Mouse (Mus musculus) heart, embryonic 10.5 days (tissue): ENCODE measurements around the gene Rgs8. TPM values are rescaled to one million over a fixed set of nuclear protein-coding genes. Genes with fewer than 3 reads are reported as not detected.

Experiments used
- DNase-seq: peaks from one replicate; pipeline ENCODE4 v3.0.0-alpha.2; 2017; ENCODE audit warnings: low spot score
- H3K27ac ChIP-seq: fragments of 300-500 bp; sonication (generic); 2 replicates; pipeline ENCODE4 v1.5.1; 2016; ENCODE audit warnings: mild to moderate bottlenecking
- H3K27me3 ChIP-seq: fragments of 300-500 bp; sonication (generic); 2 replicates; pipeline ENCODE4 v1.6.1; 2016; ENCODE audit warnings: mild to moderate bottlenecking; ENCODE audit not compliant: poor library complexity, insufficient read depth, severe bottlenecking
- H3K36me3 ChIP-seq: fragments of 300-500 bp; sonication (generic); 2 replicates; pipeline ENCODE4 v1.6.1; 2016; ENCODE audit warnings: mild to moderate bottlenecking, moderate library complexity
- H3K4me1 ChIP-seq: fragments of 300-500 bp; sonication (generic); 2 replicates; pipeline ENCODE4 v1.6.1; 2016; ENCODE audit warnings: mild to moderate bottlenecking
- H3K4me3 ChIP-seq: fragments of 300-500 bp; sonication (generic); 2 replicates; pipeline ENCODE4 v1.5.1; 2016; ENCODE audit warnings: mild to moderate bottlenecking, moderate library complexity
- H3K9me3 ChIP-seq: fragments of 300-500 bp; sonication (generic); 2 replicates; pipeline ENCODE4 v1.6.1; 2016; ENCODE audit warnings: mild to moderate bottlenecking, moderate library complexity
- WGBS: fragments of 180-500 bp; shearing (Covaris S2); methylation state at CpG from one replicate; pipeline ENCODE4 v1.1.7; 2016; 5-methylcytosine and 5-hydroxymethylcytosine counted together
- polyA plus RNA-seq: library from polyadenylated mRNA; unstranded; fragments of >200 nt; fragmentation: Nextera tagmentation; extraction: Ambion mirVana; gene quantifications from 2 replicates; pipeline ENCODE4 v1.2.1, GENCODE M21; 2016

Gene Rgs8
- polyA plus RNA-seq, 1 experiment from 2014 or later = 0.55 TPM

- Histone ChIP-seq H3K9me3 (no peaks in the 10 kb centered on the region), H3K27ac (no peak overlapping the region), H3K27me3 (peaks cover 26% of the 10 kb centered on the region; the same call in 1 of the 2 replicates), H3K4me3 (no peak overlapping the region), H3K36me3 (no peaks in the 10 kb centered on the region), H3K4me1 (peaks cover 38% of the 10 kb centered on the region)
- DNase-seq = no peak
- WGBS = 83% methylated on average over 1 of the region's 1 CpGs
These were observed 48.6 kb downstream of the Rgs8 start for GRCm38 (mm10) chr1:153701461-153701860.

- DNase-seq = no peak
These were observed 49.5 kb downstream of the Rgs8 start for GRCm38 (mm10) chr1:153702166-153702852.

DNA sequence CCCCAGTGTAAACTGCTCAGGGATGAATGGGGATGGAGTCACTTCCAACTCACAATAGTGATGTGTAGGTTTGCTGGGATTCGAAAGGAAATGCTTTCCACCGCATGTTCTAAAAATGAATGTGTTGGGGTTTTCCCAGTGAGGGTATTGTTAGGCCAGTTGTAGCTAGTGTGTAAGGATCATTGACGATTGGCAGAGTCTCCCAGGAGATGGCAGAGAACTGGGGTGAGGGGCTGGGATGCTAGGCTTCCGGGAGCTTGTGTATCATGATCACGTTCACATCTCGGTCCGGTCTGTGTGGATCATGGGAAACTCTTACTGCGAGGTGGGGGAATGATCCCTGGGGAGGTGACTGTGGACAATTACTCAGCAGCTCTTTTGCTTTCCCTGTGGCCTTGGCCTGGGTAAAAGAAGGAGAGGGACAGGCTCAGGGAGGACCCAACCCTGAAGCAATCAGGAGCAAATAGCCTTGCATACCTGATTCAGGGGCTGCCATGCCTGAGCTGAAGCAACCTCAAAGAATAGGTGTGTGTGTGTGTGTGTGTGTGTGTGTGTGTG lies 50.1 kb downstream of the Rgs8 start:
- Histone ChIP-seq H3K9me3 (no peaks in the 10 kb centered on the region), H3K4me1 (peaks cover 38% of the 10 kb centered on the region), H3K27me3 (peaks cover 22% of the 10 kb centered on the region; the same call in 1 of the 2 replicates), H3K4me3 (no peak overlapping the region), H3K27ac (peak overlapping the region; percentile 64; the same call in 1 of the 2 replicates), H3K36me3 (no peaks in the 10 kb centered on the region)
- no peak for DNase-seq
- 63% methylated on average over 8 of the region's 8 CpGs for WGBS

More at GRCm38 (mm10) chr1:153702166-153702852, 49.5 kb downstream of the Rgs8 start:
- H3K4me1 ChIP-seq = peaks cover 38% of the 10 kb centered on the region
- no peaks in the 10 kb centered on the region for H3K9me3 ChIP-seq
- H3K27ac ChIP-seq = no peak overlapping the region
- H3K27me3 ChIP-seq = peaks cover 22% of the 10 kb centered on the region; the same call in 1 of the 2 replicates
- H3K36me3 ChIP-seq = no peaks in the 10 kb centered on the region
- no peak overlapping the region for H3K4me3 ChIP-seq
- 72% methylated on average over 8 of the region's 8 CpGs for WGBS

DNA sequence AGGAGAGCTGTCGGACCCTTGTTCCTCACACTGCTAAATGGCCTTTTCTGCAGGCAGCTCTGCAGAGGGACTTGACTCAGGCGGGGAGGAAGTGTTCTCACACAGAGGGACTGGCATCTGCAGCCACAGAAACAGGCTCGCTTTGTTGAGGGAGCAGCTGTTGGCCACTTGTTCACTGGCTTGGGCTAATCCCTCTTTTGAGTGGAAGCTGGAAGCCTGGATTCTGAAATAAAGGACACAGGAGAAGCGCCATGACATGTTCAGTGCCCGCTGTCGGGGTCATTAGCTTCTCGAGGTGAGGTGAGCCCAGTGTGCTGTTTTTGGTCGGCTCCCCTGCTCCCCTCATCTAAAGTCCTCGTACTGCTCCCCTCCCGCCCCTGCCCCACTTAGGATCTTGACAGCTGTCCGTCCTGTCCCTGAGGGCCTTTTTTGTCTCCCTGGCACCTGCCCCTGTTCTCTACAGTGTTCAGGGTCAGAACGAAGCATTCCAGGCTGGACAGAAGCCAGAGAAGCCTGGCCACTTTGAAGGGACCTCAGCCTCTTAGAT lies 50.7 kb downstream of the Rgs8 start:
- peaks cover 35% of the 10 kb centered on the region for H3K4me1 ChIP-seq
- WGBS = 8% methylated on average over 12 of the region's 12 CpGs
- H3K9me3 ChIP-seq = no peaks in the 10 kb centered on the region
- peak overlapping the region; percentile 64 for H3K27ac ChIP-seq
- peak overlapping the region; percentile 32 for H3K4me3 ChIP-seq
- DNase-seq = no peak
- H3K36me3 ChIP-seq = no peaks in the 10 kb centered on the region
- H3K27me3 ChIP-seq = peaks cover 22% of the 10 kb centered on the region; the same call in 1 of the 2 replicates

- peaks cover 30% of the 10 kb centered on the region for H3K4me1 ChIP-seq
These were observed 51.3 kb downstream of the Rgs8 start for GRCm38 (mm10) chr1:153704174-153704573.

DNA sequence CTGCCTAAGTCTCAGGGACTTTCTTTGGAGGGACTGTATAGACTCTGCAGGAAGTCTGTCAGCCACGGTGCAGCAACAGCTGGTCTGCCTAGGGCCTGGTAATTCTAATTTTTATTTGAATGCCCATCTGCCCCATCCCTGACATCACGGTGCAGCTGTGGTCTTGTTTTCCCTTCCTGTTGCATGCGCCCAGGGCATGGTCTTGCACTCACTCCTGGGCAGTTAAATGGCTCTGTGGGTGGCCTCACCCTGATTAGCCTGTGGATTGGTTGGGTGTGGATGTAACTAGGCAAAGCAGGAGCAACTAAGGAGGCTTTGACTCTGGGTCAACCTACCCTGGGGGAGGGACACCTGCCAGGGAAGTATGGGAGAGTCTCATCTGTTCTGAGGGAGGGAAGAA lies 52.2 kb downstream of the Rgs8 start:
- no peaks in the 10 kb centered on the region for H3K36me3 ChIP-seq
- peaks cover 33% of the 10 kb centered on the region for H3K4me1 ChIP-seq
- no peak for DNase-seq
- H3K27ac ChIP-seq = no peak overlapping the region
- no peak overlapping the region for H3K4me3 ChIP-seq
- no peaks in the 10 kb centered on the region for H3K9me3 ChIP-seq
- 32% methylated on average over 3 of the region's 3 CpGs for WGBS
- peaks cover 22% of the 10 kb centered on the region; the same call in 1 of the 2 replicates for H3K27me3 ChIP-seq

More at GRCm38 (mm10) chr1:153704174-153704573, 51.3 kb downstream of the Rgs8 start:
- 11% methylated on average over 7 of the region's 7 CpGs for WGBS
- DNase-seq = no peak
- no peaks in the 10 kb centered on the region for H3K36me3 ChIP-seq
- no peak overlapping the region for H3K4me3 ChIP-seq
- H3K27me3 ChIP-seq = peaks cover 22% of the 10 kb centered on the region; the same call in 1 of the 2 replicates
- no peaks in the 10 kb centered on the region for H3K9me3 ChIP-seq
- 0 out of 2 replicates have a peak overlapping the region, but pooled peaks have one; percentile 9 for H3K27ac ChIP-seq

- Histone ChIP-seq H3K4me3 (no peak overlapping the region), H3K27ac (no peak overlapping the region), H3K27me3 (0 out of 2 replicates have a peak, but pooled peaks cover 3% of the 10 kb centered on the region), H3K9me3 (no peaks in the 10 kb centered on the region), H3K36me3 (no peaks in the 10 kb centered on the region), H3K4me1 (peaks cover 19% of the 10 kb centered on the region)
- no peak for DNase-seq
- WGBS = 82% methylated on average over 5 of the region's 5 CpGs
These were observed 55.8 kb downstream of the Rgs8 start for GRCm38 (mm10) chr1:153708626-153709025.

DNA sequence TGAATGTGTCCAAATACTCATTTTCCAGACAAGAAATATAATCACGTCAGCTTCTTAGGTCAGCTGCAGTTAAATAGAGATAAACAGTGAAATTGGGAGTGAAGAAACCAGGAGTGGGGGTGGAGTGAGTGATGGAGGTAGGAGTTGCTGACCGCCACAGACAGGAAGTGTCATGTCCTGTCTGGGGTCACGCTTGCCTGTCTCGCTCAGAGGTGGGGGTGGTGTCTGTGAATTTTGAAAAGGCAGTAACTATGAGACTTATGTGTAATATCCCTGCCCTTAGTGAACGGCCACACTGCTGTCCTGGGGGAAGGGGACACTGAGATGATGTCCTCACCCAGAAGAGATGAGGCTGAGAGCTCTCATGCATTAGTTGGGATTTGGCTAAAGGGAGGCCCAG lies 56.6 kb downstream of the Rgs8 start:
- H3K4me3 ChIP-seq = no peak overlapping the region
- no peak for DNase-seq
- peaks cover 11% of the 10 kb centered on the region for H3K4me1 ChIP-seq
- H3K27ac ChIP-seq = no peak overlapping the region
- no peaks in the 10 kb centered on the region for H3K9me3 ChIP-seq
- H3K27me3 ChIP-seq = no peaks in the 10 kb centered on the region
- WGBS = 50% methylated on average over 5 of the region's 5 CpGs
- no peaks in the 10 kb centered on the region for H3K36me3 ChIP-seq

GRCm38 (mm10) chr1:153711544-153712262 lies 58.9 kb downstream of the Rgs8 start:
- DNase-seq = no peak
- Histone ChIP-seq H3K27ac (no peak overlapping the region), H3K9me3 (no peaks in the 10 kb centered on the region), H3K27me3 (no peaks in the 10 kb centered on the region), H3K4me3 (no peak overlapping the region), H3K36me3 (no peaks in the 10 kb centered on the region), H3K4me1 (peaks cover 7% of the 10 kb centered on the region; the same call in 1 of the 2 replicates)
- WGBS = 70% methylated on average over 3 of the region's 3 CpGs

DNA sequence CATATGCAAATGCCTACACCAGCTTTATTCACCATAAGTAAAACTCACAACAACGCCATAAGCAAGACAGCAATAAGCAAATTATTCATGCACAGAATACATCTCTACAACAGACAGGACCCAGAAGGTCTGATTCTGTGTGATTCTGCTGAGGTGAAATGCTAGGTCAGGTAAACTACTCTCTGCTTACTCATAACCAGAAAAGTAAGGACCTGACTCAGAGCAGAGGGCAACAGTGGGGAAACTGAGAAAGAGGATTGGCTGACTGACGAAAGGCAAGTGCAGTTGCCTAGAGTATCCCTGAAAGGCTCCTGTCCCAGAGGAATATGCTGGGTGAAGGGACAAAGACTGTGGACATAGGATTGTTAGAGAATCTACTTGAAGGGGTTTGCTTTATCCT lies 59.8 kb downstream of the Rgs8 start:
- DNase-seq = no peak
- no peaks in the 10 kb centered on the region for H3K9me3 ChIP-seq
- no peaks in the 10 kb centered on the region for H3K36me3 ChIP-seq
- no peak overlapping the region for H3K4me3 ChIP-seq
- H3K27me3 ChIP-seq = no peaks in the 10 kb centered on the region
- H3K27ac ChIP-seq = no peak overlapping the region
- 82% methylated on average over 2 of the region's 2 CpGs for WGBS
- peaks cover 7% of the 10 kb centered on the region; the same call in 1 of the 2 replicates for H3K4me1 ChIP-seq

- Histone ChIP-seq H3K9me3 (no peaks in the 10 kb centered on the region), H3K27me3 (no peaks in the 10 kb centered on the region), H3K4me1 (no peaks in the 10 kb centered on the region), H3K4me3 (no peak overlapping the region), H3K27ac (no peak overlapping the region), H3K36me3 (no peaks in the 10 kb centered on the region)
- WGBS = 85% methylated on average over 1 of the region's 1 CpGs
- DNase-seq = no peak
These were observed 65.2 kb downstream of the Rgs8 start for GRCm38 (mm10) chr1:153717990-153718389.

- WGBS = 73% methylated on average over 7 of the region's 7 CpGs
- H3K36me3 ChIP-seq = no peaks in the 10 kb centered on the region
- no peaks in the 10 kb centered on the region for H3K4me1 ChIP-seq
- no peak for DNase-seq
- H3K27ac ChIP-seq = no peak overlapping the region
- H3K27me3 ChIP-seq = no peaks in the 10 kb centered on the region
- no peak overlapping the region for H3K4me3 ChIP-seq
- no peaks in the 10 kb centered on the region for H3K9me3 ChIP-seq
These were observed 68.1 kb downstream of the Rgs8 start for GRCm38 (mm10) chr1:153720935-153721334.
